Mouse (Mus musculus) hindbrain, embryonic 16.5 days (tissue): ENCODE measurements at regions not wholly inside any gene's neighbourhood (a gene's known extent, or its start where the extent isn't known, plus 50 kb on each side); places are given as distances from the start of the nearest gene placed in this dataset.

ENCODE experiments used
- ATAC-seq: fragments of 200-750 bp; cut with Nextera tagmentation; 2 replicates; pipeline ENCODE4 v1.8.0; 2017; ENCODE audit warnings: moderate TSS enrichment, moderate library complexity
- H3K27ac ChIP-seq: fragments of 300-500 bp; sonication (generic); 2 replicates; pipeline ENCODE4 v1.5.1; 2014; ENCODE audit warnings: low read depth, mild to moderate bottlenecking, control low read depth, low read length, moderate library complexity
- H3K27me3 ChIP-seq: fragments of 300-500 bp; sonication (generic); replicated peaks from 2 replicates; pipeline ENCODE4 v1.6.1; 2014; ENCODE audit warnings: low read length; ENCODE audit not compliant: control insufficient read depth, insufficient read depth
- H3K36me3 ChIP-seq: fragments of 300-500 bp; sonication (generic); 2 replicates; pipeline ENCODE4 v1.6.1; 2014; ENCODE audit warnings: mild to moderate bottlenecking, low read length, moderate library complexity, mixed read lengths; ENCODE audit not compliant: control insufficient read depth, insufficient read depth
- H3K4me1 ChIP-seq: fragments of 300-500 bp; sonication (generic); 2 replicates; pipeline ENCODE4 v1.6.1; 2014; ENCODE audit warnings: low read depth, low read length; ENCODE audit not compliant: control insufficient read depth, insufficient read depth
- H3K4me2 ChIP-seq: fragments of 300-500 bp; sonication (generic); 2 replicates; pipeline ENCODE4 v1.6.1; 2014; ENCODE audit warnings: mild to moderate bottlenecking, low read length, control low read depth, moderate library complexity
- H3K4me3 ChIP-seq: fragments of 300-500 bp; sonication (generic); 2 replicates; pipeline ENCODE4 v1.5.1; 2014; ENCODE audit warnings: mild to moderate bottlenecking, low read length, control low read depth, moderate library complexity
- H3K9ac ChIP-seq: fragments of 300-500 bp; sonication (generic); 2 replicates; pipeline ENCODE4 v1.6.1; 2014; ENCODE audit warnings: low read depth, mild to moderate bottlenecking, control low read depth, low read length, moderate library complexity
- H3K9me3 ChIP-seq: fragments of 300-500 bp; sonication (generic); 2 replicates; pipeline ENCODE4 v1.6.1; 2014; ENCODE audit warnings: mild to moderate bottlenecking, low read length, moderate library complexity; ENCODE audit not compliant: control insufficient read depth
- WGBS: fragments of 180-500 bp; shearing (Covaris S2); extraction: QIAGEN DNeasy Blood & Tissue Kit; methylation state at CpG from one replicate; pipeline ENCODE4 v1.1.7; 2014; 5-methylcytosine and 5-hydroxymethylcytosine counted together

DNA sequence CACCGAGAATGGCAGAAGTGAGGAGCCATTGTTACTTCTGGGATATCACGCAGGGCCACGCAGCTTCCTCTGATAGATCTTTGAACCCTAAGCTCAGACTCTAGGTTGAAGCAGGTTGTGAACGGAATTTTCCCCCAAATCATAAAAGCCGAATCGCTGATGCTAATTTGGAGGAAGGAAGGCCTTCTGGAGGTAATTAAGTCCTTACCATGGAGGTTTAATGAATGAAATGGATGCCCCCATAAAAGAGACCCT is 85.7 kb upstream of the Cpm start:
- 96% methylated on average over 6 of the region's 6 CpGs for WGBS
- no peak overlapping the region for H3K27ac ChIP-seq
- H3K4me1 ChIP-seq = no peaks in the 10 kb centered on the region
- H3K9me3 ChIP-seq = no peaks in the 10 kb centered on the region
- H3K27me3 ChIP-seq = no peaks in the 10 kb centered on the region
- ATAC-seq = no peak
- H3K36me3 ChIP-seq = no peaks in the 10 kb centered on the region
- no peak overlapping the region for H3K9ac ChIP-seq
- H3K4me3 ChIP-seq = no peak overlapping the region
- H3K4me2 ChIP-seq = no peak overlapping the region

DNA sequence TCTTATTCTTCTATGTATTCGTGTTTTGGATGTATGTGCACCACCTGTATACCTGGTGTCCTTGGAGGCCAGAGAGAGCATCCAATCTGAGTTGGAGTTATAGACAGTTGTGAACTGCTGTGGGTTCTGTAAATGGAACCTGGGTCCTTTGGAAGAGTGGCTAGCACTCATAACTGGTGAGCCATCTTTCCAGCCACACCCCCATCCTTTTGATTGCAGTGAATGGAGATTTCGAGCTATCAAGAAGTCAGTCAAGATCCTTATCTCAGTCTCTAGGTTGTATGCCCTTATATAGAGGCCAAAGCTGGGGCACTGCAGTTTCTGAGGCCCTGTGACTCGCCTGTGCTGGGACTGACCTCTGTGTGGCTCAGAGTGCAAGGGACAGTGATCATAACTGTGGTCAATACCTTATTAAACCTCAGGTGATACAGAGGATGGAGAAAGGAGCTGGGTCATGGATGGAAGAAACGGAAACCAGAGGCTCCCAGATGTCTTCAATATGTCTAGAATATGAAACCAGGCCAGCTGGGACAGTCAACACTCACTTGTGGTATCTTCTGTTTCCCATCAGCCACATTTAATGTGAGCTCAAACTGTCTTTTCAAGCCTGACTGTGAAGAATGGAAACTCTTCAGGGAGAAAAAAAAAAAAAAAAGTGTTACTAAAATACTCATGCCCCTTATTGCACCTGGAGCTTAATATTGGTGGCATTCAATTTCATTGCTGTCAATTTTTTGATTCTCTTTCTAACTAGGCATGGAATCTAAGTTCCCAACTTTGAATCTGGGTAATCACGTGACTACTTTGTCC is 86.2 kb upstream of the Cpm start:
- Histone ChIP-seq H3K27me3 (no peaks in the 10 kb centered on the region), H3K4me1 (no peaks in the 10 kb centered on the region), H3K27ac (no peak overlapping the region), H3K9me3 (no peaks in the 10 kb centered on the region), H3K9ac (no peak overlapping the region), H3K4me2 (no peak overlapping the region), H3K36me3 (no peaks in the 10 kb centered on the region), H3K4me3 (no peak overlapping the region)
- ATAC-seq = no peak
- WGBS = 87% methylated on average over 5 of the region's 5 CpGs

DNA sequence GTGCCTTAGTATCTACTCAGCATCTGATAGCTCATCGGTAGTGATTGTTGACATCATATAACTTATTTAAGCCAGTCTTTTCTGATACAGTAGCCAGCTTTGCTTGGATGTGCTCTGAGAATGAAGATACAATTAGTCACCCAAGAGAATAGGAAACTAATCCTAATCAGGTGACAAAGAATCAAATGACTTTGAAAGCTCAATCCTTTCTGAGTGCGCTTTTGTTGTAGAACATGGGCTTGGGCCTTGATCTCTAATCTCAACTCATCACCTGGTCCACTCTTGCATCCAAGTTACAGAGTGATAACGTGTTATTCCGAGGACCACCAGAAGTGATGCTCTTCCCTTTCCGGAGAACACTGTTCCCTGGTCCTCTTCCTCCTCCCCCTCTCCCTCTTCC is 86.9 kb upstream of the Cpm start:
- no peaks in the 10 kb centered on the region for H3K4me1 ChIP-seq
- H3K27ac ChIP-seq = no peak overlapping the region
- no peaks in the 10 kb centered on the region for H3K9me3 ChIP-seq
- no peak overlapping the region for H3K9ac ChIP-seq
- no peaks in the 10 kb centered on the region for H3K27me3 ChIP-seq
- H3K4me2 ChIP-seq = no peak overlapping the region
- H3K4me3 ChIP-seq = no peak overlapping the region
- H3K36me3 ChIP-seq = no peaks in the 10 kb centered on the region
- no peak for ATAC-seq
- whole genome bisulfite sequencing = 86% methylated on average over 5 of the region's 5 CpGs

DNA sequence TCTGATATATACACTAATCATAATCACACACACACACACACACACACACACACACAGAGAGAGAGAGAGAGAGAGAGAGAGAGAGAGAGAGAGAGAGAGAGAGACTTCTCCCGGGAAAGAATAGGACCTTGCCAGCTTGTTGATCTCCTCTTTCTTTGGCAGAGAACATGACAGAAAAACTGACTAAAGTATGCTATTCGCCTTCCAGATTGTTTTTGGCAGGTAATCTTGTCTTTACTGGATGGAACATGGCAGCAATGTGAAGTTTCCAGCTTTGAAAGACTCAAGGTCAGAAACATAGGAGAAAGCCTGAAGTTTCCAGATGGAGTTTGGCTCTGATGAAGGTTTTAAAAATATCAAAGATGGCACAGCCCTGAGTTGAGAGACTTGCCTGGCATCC is 87.8 kb upstream of the Cpm start:
- 65% methylated on average over 2 of the region's 2 CpGs for WGBS
- H3K27me3 ChIP-seq = no peaks in the 10 kb centered on the region

DNA sequence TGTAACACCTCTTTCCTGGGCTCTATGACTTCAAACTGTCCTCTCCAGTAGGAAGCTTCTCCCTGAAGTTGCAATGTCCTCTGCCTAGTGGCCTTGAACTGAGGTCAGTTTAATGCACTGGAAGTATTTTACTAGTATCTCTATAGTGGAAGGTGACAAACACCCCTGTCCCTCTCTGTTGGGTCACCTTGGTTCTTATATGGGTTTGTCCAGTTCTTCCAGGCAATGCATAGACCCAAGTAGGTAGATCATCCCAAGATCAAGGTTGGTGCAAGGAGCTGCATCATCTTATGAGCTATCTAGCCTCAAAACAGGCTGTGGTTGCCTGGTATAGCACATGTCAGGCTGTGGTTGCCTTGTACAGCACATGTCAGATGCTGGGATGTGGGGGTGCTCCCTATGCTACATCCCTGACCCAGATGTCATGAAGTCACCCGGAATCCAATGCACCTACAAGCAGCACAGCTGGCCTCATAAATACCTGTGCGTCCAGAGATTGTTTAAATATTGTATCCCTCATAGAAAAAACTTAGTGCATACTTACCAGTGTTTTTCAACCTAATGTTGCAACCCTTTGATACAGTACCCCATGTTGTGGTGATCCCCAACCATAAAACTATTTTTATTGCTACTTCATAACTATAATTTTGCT is 88.4 kb upstream of the Cpm start:
- no peaks in the 10 kb centered on the region for H3K9me3 ChIP-seq
- H3K27me3 ChIP-seq = no peaks in the 10 kb centered on the region
- no peak overlapping the region for H3K4me3 ChIP-seq
- ATAC-seq = no peak
- no peaks in the 10 kb centered on the region for H3K36me3 ChIP-seq
- no peaks in the 10 kb centered on the region for H3K4me1 ChIP-seq
- WGBS = 100% methylated on average over 2 of the region's 2 CpGs
- no peak overlapping the region for H3K27ac ChIP-seq
- no peak overlapping the region for H3K9ac ChIP-seq
- no peak overlapping the region for H3K4me2 ChIP-seq

More for the DNA sequence above, 87.8 kb upstream of the Cpm start:
- no peak overlapping the region for H3K4me3 ChIP-seq
- ATAC-seq = no peak
- H3K4me2 ChIP-seq = no peak overlapping the region
- H3K27ac ChIP-seq = no peak overlapping the region
- no peaks in the 10 kb centered on the region for H3K36me3 ChIP-seq
- H3K9ac ChIP-seq = no peak overlapping the region
- no peaks in the 10 kb centered on the region for H3K9me3 ChIP-seq
- H3K4me1 ChIP-seq = no peaks in the 10 kb centered on the region

DNA sequence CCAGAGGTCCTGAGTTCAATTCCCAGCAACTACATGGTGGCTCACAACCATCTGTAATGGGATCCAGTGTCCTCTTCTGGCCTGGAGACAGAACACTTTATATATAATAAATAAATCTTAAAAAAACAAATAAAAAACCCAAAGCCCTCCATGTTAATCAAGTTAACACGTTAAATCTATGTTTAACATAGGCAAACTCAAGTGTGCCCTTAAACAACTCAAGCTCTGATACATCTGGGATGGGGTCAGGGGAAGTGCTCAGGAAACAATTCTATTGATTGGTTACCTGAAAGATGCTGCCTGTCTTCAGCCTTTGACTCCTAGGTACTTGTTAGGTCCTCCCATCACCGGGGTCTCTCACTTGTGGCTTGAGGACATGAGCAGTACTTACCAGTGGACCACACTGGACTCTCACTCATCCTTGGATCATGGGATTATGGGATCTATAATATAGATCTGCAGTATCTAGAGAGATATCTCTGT is 89.1 kb upstream of the Cpm start:
- WGBS = 85% methylated on average over 2 of the region's 2 CpGs
- Histone ChIP-seq H3K9ac (no peak overlapping the region), H3K4me3 (no peak overlapping the region), H3K36me3 (no peaks in the 10 kb centered on the region), H3K27ac (no peak overlapping the region), H3K4me2 (no peak overlapping the region), H3K9me3 (no peaks in the 10 kb centered on the region), H3K4me1 (no peaks in the 10 kb centered on the region), H3K27me3 (no peaks in the 10 kb centered on the region)
- ATAC-seq = no peak

DNA sequence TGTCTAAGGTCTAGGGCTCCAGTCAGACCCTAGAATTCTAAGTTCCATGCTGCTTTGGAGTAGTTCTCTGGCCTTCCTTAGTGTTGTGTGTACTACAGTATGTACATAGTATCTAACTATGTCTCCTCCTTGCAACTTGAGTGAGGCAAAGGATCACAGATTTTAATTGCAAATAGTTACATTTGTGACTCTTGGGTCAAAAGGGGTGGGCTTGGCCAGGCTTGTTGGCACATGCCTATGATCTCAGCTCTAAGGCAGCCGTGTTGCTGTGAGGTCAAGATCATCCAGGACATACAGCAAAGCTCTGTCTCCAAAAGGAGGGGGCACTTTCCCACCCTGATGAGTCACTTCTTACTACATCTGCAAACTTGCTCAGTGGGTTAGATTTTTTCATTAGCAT is 89.8 kb upstream of the Cpm start:
- Histone ChIP-seq H3K36me3 (no peaks in the 10 kb centered on the region), H3K9ac (no peak overlapping the region), H3K4me1 (no peaks in the 10 kb centered on the region), H3K4me3 (no peak overlapping the region), H3K4me2 (no peak overlapping the region), H3K27me3 (no peaks in the 10 kb centered on the region), H3K9me3 (no peaks in the 10 kb centered on the region), H3K27ac (no peak overlapping the region)
- ATAC-seq = no peak
- 90% methylated on average over 1 of the region's 1 CpGs for WGBS

DNA sequence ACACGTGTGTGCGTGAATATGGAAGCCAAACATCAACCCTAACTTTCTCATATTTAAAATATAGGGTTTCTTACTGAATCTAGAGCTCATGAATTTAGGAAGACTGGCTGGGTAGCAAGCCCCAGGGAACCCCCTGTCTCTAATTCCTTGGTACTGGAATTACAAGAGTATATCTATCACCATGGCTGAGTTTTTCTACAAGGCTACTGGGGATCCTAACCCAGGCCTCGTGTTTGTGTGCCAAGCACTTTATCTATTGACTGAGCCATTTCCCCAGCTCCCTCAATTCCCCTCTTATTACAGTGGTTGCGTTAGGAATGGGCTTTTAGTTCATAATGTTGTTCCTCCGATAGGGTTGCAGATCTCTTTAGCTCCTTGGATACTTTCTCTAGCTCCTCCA is 90.6 kb upstream of the Cpm start:
- 86% methylated on average over 5 of the region's 5 CpGs for WGBS
- no peaks in the 10 kb centered on the region for H3K27me3 ChIP-seq
- no peaks in the 10 kb centered on the region for H3K36me3 ChIP-seq
- H3K4me1 ChIP-seq = no peaks in the 10 kb centered on the region
- no peak overlapping the region for H3K4me2 ChIP-seq
- H3K27ac ChIP-seq = no peak overlapping the region
- H3K4me3 ChIP-seq = no peak overlapping the region
- no peak overlapping the region for H3K9ac ChIP-seq
- H3K9me3 ChIP-seq = no peaks in the 10 kb centered on the region
- ATAC-seq = no peak

DNA sequence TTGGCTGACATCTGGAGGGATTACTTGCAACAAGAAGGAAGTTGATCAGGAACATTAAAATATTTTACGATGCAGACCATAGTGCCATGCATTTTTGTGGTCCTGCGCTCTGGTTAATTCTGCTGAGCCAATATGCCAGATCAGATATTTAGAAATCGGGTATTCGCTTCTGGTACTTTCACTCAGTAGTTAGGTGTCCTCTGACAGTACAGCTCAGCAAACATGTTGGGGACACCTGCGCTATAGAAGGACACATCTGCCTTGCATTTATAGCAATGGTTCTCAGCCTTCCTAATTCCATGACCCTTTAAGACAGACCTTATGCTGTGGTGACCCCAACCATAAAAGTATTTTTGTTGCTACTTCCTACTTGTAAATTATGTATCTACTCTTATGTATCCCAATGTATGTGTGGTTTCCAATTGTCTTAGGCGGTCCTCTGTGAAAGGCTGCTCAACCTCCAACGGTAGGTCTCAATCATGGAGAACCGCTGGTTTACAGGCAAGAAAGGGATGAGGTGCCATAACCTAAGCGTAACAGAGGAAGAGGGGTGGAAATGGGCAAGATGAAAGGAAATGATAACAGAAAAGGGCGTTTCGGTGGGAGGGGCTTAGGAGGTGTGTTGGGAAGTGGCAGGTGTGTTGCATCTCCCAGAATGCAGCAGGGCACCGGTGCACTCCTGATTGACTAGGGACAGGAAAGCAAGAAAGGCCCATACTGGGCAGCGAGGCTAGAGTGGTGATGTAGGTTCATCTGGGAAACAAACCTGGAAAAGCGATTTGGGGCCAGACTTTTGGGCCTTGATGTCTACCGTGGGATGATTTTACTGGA is 92.3 kb upstream of the Cpm start:
- H3K4me2 ChIP-seq = no peak overlapping the region
- WGBS = 93% methylated on average over 15 of the region's 15 CpGs

More for the DNA sequence above, 92.3 kb upstream of the Cpm start:
- no peak for ATAC-seq
- Histone ChIP-seq H3K27ac (no peak overlapping the region), H3K4me1 (no peaks in the 10 kb centered on the region), H3K36me3 (no peaks in the 10 kb centered on the region), H3K27me3 (no peaks in the 10 kb centered on the region), H3K4me3 (no peak overlapping the region), H3K9ac (no peak overlapping the region), H3K9me3 (no peaks in the 10 kb centered on the region)
